Mouse (Mus musculus): ENCODE results near the gene Il17rd. TPM values are rescaled to one million over a fixed set of nuclear protein-coding genes. Genes with fewer than 3 reads are reported as not detected.

Il17rd gene
- total RNA-seq (2023): 2.2 to 3.3 TPM (median 2.7 TPM) in 4 replicates

DNA sequence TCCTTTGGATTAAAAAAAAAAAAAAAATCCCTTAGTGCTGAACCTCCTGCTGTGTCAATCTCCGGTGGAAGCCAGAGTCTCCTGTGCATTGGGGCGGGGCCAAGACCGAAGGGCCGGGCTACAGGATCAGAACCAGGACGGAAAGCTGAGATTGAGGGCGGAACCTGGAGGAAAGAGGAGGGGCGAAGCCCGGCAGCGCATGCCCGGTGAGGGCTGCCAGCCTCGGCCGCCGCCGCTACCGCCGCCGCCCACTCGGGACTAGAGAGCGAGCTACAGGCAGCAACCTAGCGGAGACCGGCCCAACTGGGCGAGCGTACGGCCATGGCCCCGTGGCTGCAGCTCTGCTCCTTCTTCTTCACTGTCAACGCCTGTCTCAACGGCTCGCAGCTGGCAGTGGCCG is at the start of gene Il17rd:
TSS of gene Il17rd (plus strand) at position 159 of the 400 bp plus-strand sequence.

DNA sequence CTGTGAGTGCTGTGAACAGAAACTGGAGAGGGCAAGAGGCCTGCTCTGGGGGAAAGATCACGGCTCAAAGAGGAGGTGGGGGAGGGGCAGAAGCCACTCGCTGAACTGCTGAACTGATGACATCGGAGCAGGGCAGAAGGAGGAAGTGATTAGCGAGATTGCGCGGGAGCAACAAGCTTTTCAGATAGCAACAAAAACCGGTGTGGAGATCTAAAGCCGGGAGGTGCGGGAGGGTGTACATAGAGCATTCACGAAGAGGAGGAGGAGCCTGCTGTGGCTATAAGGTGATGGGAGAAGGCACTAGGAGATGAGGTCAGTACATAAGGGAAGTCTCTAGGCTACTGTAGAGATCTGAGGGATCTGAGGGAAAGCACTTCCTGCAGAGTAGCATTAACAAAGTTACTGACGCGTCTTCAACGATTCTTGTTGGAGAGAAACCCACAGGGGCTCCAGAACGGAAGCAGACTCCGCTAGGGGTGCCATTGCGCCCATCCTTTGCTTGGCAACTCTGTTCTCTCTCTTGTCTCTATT is 44.5 kb upstream of the Il17rd start, which contains the start of gene Hesx1:
TSS of gene Hesx1 (plus strand) at position 206 of the 531 bp plus-strand sequence.

DNA sequence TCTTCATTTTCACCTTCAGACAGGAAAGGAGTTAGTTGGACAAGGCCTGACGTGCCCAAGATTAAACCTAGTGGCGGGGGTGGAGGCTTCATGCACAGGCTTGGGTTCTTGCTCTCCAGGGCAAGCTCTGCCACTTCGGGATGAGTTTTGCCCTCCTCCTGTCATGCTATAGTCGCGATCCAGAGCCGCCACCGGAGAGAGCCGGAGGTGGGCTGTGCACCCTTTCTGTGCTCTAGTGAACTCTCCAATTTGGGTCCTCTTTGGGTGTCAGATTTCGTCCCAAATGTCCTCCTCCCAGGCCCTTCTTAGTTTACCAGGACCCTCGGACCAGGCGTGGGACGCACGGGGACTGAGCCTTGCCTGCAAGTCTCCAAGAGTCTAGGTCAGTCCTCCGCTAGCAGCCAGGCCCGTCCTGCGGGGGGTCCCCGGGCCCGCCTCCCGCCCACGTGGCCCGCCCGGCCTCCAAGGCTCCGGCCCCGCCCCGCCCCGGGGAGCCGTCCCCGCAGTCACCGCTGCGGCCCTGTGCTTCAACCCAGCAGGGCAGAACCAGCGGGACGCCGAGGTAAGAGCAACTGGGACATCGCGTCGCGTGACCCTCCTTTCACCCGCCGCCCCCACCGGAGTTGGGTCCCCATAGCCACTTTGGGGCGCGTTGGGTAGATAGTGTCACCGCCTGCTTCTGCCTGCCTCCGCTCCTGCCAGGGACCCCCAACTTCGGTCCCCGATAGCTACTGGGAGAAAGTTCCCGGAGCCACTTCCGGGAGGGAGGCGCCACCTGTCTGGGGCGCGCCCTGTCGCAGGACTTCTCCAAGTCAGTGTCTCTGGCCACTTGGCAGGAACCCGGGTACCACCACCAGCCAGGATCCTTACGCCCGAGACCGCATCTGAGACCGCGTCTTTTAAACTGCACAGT is 75.9 kb downstream of the Il17rd start, which contains the start of gene Arhgef3:
TSS of gene Arhgef3 (plus strand) at position 538 of the 913 bp plus-strand sequence.

Other genes starting within 250 kb of the Il17rd start
- not detected in 4 replicates for gene Asb14, start 144.4 kb upstream of the Il17rd start, total RNA-seq (2023)
- gene Appl1, start 67.7 kb upstream of the Il17rd start, total RNA-seq (2023): 35.9 to 53.5 TPM (median 50.0 TPM) in 4 replicates
- gene Hesx1, start 44.5 kb upstream of the Il17rd start, total RNA-seq (2023): 0.63 to 0.78 TPM in 2 of 4 replicates, not detected in the others
- gene Arhgef3, start 76.0 kb downstream of the Il17rd start, total RNA-seq (2023): 106 to 122 TPM (median 113 TPM) in 4 replicates

Data from B cell, adult 62 days (primary cell).